Mouse (Mus musculus): ENCODE data around the gene Dis3. TPM values are rescaled to one million over a fixed set of nuclear protein-coding genes. Genes with fewer than 3 reads are reported as not detected.

The Dis3 gene
- polyA plus RNA-seq, 1 experiment from 2014 or later = 29.7 TPM

Other genes starting within 250 kb of the Dis3 start
- 1.8 TPM in 1 of 2 replicates, not detected in the other for gene Rpl36a-ps1, start 105.5 kb downstream of the Dis3 start, polyA plus RNA-seq (2016; fragmentation: Nextera tagmentation; extraction: Ambion mirVana)
- 95.4 and 98.4 TPM in 2 replicates for gene Mzt1, start 53.6 kb downstream of the Dis3 start, polyA plus RNA-seq (2016; fragmentation: Nextera tagmentation; extraction: Ambion mirVana)
- gene Bora, start 53.5 kb downstream of the Dis3 start, polyA plus RNA-seq (2016; fragmentation: Nextera tagmentation; extraction: Ambion mirVana) = 67.8 and 81.2 TPM in 2 replicates
- gene Pibf1, start 346 bp downstream of the Dis3 start, polyA plus RNA-seq (2016; fragmentation: Nextera tagmentation; extraction: Ambion mirVana) = 19.0 and 19.7 TPM in 2 replicates
- 1.3 and 1.6 TPM in 2 replicates for gene Klf5, start 198.9 kb upstream of the Dis3 start, polyA plus RNA-seq (2016; fragmentation: Nextera tagmentation; extraction: Ambion mirVana)